Mouse (Mus musculus): ENCODE results near the gene Tex264. TPM values are rescaled to one million over a fixed set of nuclear protein-coding genes. Genes with fewer than 3 reads are reported as not detected.
"Not testable (repeated sequence)": the region's sequence is repeated elsewhere in the genome, so short reads cannot be mapped to it uniquely, and the experiment has no call there.

The Tex264 gene
- polyA plus RNA-seq, 1 experiment: 0.69 TPM

GRCm38 (mm10) chr9:106655884-106656720 is 29.6 kb downstream of the Tex264 start, which contains the start of gene Grm2:
Gene Grm2 (minus strand): TSS chr9:106656082.
- no peak within 1 kb of the TSS for H3K4me3 ChIP-seq (replicated peaks)

GRCm38 (mm10) chr9:106652720-106653119 is 33.0 kb downstream of the Tex264 start:
- Histone ChIP-seq H3K27me3 (ENCODE audit: control insufficient read depth) (peaks cover 33% of the 10 kb centered on the region), H3K36me3 (ENCODE audit: control insufficient read depth) (no peaks in the 10 kb centered on the region), H3K4me3 (replicated peaks) (no peak overlapping the region), H3K4me1 (ENCODE audit: control insufficient read depth) (no peaks in the 10 kb centered on the region), H3K9me3 (ENCODE audit: control insufficient read depth, low read length) (no peaks in the 10 kb centered on the region)
- TF ChIP-seq GATA1 (IDR thresholded peaks at IDR 0.05; ENCODE audit: low read length) (no peak), TAL1 (IDR thresholded peaks at IDR 0.05; ENCODE audit: low read length) (no peak)

More at GRCm38 (mm10) chr9:106655884-106656720, 29.6 kb downstream of the Tex264 start, which contains the start of gene Grm2:
- TF ChIP-seq GATA1 (IDR thresholded peaks at IDR 0.05; ENCODE audit: low read length) (no peak), TAL1 (IDR thresholded peaks at IDR 0.05; ENCODE audit: low read length) (no peak)
- H3K9me3 ChIP-seq (ENCODE audit: control insufficient read depth, low read length): no peaks in the 10 kb centered on the region
- peaks cover 13% of the 10 kb centered on the region; the same call in 1 of the 2 replicates for H3K36me3 ChIP-seq (ENCODE audit: control insufficient read depth)
- H3K4me1 ChIP-seq (ENCODE audit: control insufficient read depth): no peaks in the 10 kb centered on the region
- peaks cover 31% of the 10 kb centered on the region for H3K27me3 ChIP-seq (ENCODE audit: control insufficient read depth)

- H3K4me1 ChIP-seq (ENCODE audit: control insufficient read depth): no peaks in the 10 kb centered on the region
Measured at GRCm38 (mm10) chr9:106647226-106647625, 38.5 kb downstream of the Tex264 start.

GRCm38 (mm10) chr9:106645684-106646271 is 39.9 kb downstream of the Tex264 start:
- no peaks in the 10 kb centered on the region for H3K36me3 ChIP-seq (ENCODE audit: control insufficient read depth)
- TF ChIP-seq TAL1 (IDR thresholded peaks at IDR 0.05; ENCODE audit: low read length): no peak
- no peak for TF ChIP-seq GATA1 (IDR thresholded peaks at IDR 0.05; ENCODE audit: low read length)
- no peak overlapping the region for H3K4me3 ChIP-seq (replicated peaks)
- H3K27me3 ChIP-seq (ENCODE audit: control insufficient read depth): peaks cover 8% of the 10 kb centered on the region
- no peaks in the 10 kb centered on the region for H3K9me3 ChIP-seq (ENCODE audit: control insufficient read depth, low read length)
- no peaks in the 10 kb centered on the region for H3K4me1 ChIP-seq (ENCODE audit: control insufficient read depth)

More at GRCm38 (mm10) chr9:106647226-106647625, 38.5 kb downstream of the Tex264 start:
- Histone ChIP-seq H3K27me3 (ENCODE audit: control insufficient read depth) (peaks cover 8% of the 10 kb centered on the region), H3K4me3 (replicated peaks) (no peak overlapping the region), H3K36me3 (ENCODE audit: control insufficient read depth) (no peaks in the 10 kb centered on the region), H3K9me3 (ENCODE audit: control insufficient read depth, low read length) (no peaks in the 10 kb centered on the region)
- TF ChIP-seq GATA1 (IDR thresholded peaks at IDR 0.05; ENCODE audit: low read length): no peak
- no peak for TF ChIP-seq TAL1 (IDR thresholded peaks at IDR 0.05; ENCODE audit: low read length)

- Histone ChIP-seq H3K27me3 (ENCODE audit: control insufficient read depth) (peaks cover 8% of the 10 kb centered on the region), H3K36me3 (ENCODE audit: control insufficient read depth) (no peaks in the 10 kb centered on the region), H3K9me3 (ENCODE audit: control insufficient read depth, low read length) (no peaks in the 10 kb centered on the region), H3K4me3 (replicated peaks) (no peak overlapping the region), H3K4me1 (ENCODE audit: control insufficient read depth) (no peaks in the 10 kb centered on the region)
- no peak for TF ChIP-seq GATA1 (IDR thresholded peaks at IDR 0.05; ENCODE audit: low read length)
- no peak for TF ChIP-seq TAL1 (IDR thresholded peaks at IDR 0.05; ENCODE audit: low read length)
Measured at GRCm38 (mm10) chr9:106643787-106644186, 41.9 kb downstream of the Tex264 start.

GRCm38 (mm10) chr9:106643128-106643527 is 42.6 kb downstream of the Tex264 start:
- Histone ChIP-seq H3K4me3 (replicated peaks) (no peak overlapping the region), H3K36me3 (ENCODE audit: control insufficient read depth) (no peaks in the 10 kb centered on the region), H3K4me1 (ENCODE audit: control insufficient read depth) (no peaks in the 10 kb centered on the region), H3K9me3 (ENCODE audit: control insufficient read depth, low read length) (no peaks in the 10 kb centered on the region), H3K27me3 (ENCODE audit: control insufficient read depth) (peaks cover 8% of the 10 kb centered on the region)
- TF ChIP-seq GATA1 (IDR thresholded peaks at IDR 0.05; ENCODE audit: low read length) (no peak), TAL1 (IDR thresholded peaks at IDR 0.05; ENCODE audit: low read length) (no peak)

- Histone ChIP-seq H3K27me3 (ENCODE audit: control insufficient read depth) (no peaks in the 10 kb centered on the region), H3K9me3 (ENCODE audit: control insufficient read depth, low read length) (no peaks in the 10 kb centered on the region), H3K4me3 (replicated peaks) (no peak overlapping the region), H3K4me1 (ENCODE audit: control insufficient read depth) (no peaks in the 10 kb centered on the region), H3K36me3 (ENCODE audit: control insufficient read depth) (no peaks in the 10 kb centered on the region)
- no peak for TF ChIP-seq TAL1 (IDR thresholded peaks at IDR 0.05; ENCODE audit: low read length)
- TF ChIP-seq GATA1 (IDR thresholded peaks at IDR 0.05; ENCODE audit: low read length): no peak
Measured at GRCm38 (mm10) chr9:106641346-106641745, 44.4 kb downstream of the Tex264 start.

GRCm38 (mm10) chr9:106638154-106638553 is 47.6 kb downstream of the Tex264 start:
- Histone ChIP-seq H3K27me3 (ENCODE audit: control insufficient read depth) (no peaks in the 10 kb centered on the region), H3K9me3 (ENCODE audit: control insufficient read depth, low read length) (no peaks in the 10 kb centered on the region), H3K36me3 (ENCODE audit: control insufficient read depth) (no peaks in the 10 kb centered on the region), H3K4me3 (replicated peaks) (no peak overlapping the region), H3K4me1 (ENCODE audit: control insufficient read depth) (no peaks in the 10 kb centered on the region)
- no peak for TF ChIP-seq GATA1 (IDR thresholded peaks at IDR 0.05; ENCODE audit: low read length)

- TF ChIP-seq GATA1 (IDR thresholded peaks at IDR 0.05; ENCODE audit: low read length): no peak
- no peak for TF ChIP-seq TAL1 (IDR thresholded peaks at IDR 0.05; ENCODE audit: low read length)
- no peaks in the 10 kb centered on the region for H3K27me3 ChIP-seq (ENCODE audit: control insufficient read depth)
- peaks cover 3% of the 10 kb centered on the region; the same call in 1 of the 2 replicates for H3K9me3 ChIP-seq (ENCODE audit: control insufficient read depth, low read length)
Measured at GRCm38 (mm10) chr9:106632185-106632584, 53.5 kb downstream of the Tex264 start.

GRCm38 (mm10) chr9:106627796-106628195 is 57.9 kb downstream of the Tex264 start:
- not testable (repeated sequence) for H3K4me1 ChIP-seq (ENCODE audit: control insufficient read depth); H3K27me3 ChIP-seq (ENCODE audit: control insufficient read depth); H3K36me3 ChIP-seq (ENCODE audit: control insufficient read depth); H3K4me3 ChIP-seq (replicated peaks); H3K9me3 ChIP-seq (ENCODE audit: control insufficient read depth, low read length)

More at GRCm38 (mm10) chr9:106632185-106632584, 53.5 kb downstream of the Tex264 start:
- no peak overlapping the region for H3K4me3 ChIP-seq (replicated peaks)
- H3K4me1 ChIP-seq (ENCODE audit: control insufficient read depth): no peaks in the 10 kb centered on the region
- no peaks in the 10 kb centered on the region for H3K36me3 ChIP-seq (ENCODE audit: control insufficient read depth)

Measured in erythroblast, embryonic 14.5 days (primary cell).